Mouse (Mus musculus) hindbrain, embryonic 11.5 days (tissue): ENCODE results near the gene Kcna7. TPM values are rescaled to one million over a fixed set of nuclear protein-coding genes. Genes with fewer than 3 reads are reported as not detected.
"Not testable (repeated sequence)": the region's sequence is repeated elsewhere in the genome, so short reads cannot be mapped to it uniquely, and the experiment has no call there.

ENCODE experiments used
- ATAC-seq: fragments of 200-750 bp; cut with Nextera tagmentation; 2 replicates; pipeline ENCODE4 v1.8.0; 2017; ENCODE audit warnings: mild to moderate bottlenecking, moderate TSS enrichment, moderate library complexity; ENCODE audit not compliant: low FRiP score
- DNase-seq: peaks from one replicate; pipeline ENCODE4 v3.0.0-alpha.2; 2015; ENCODE audit warnings: low spot score
- H3K27ac ChIP-seq: fragments of 300-500 bp; sonication (generic); 2 replicates; pipeline ENCODE4 v1.5.1; 2014; ENCODE audit warnings: mild to moderate bottlenecking, low read depth, low read length
- H3K27me3 ChIP-seq: fragments of 300-500 bp; sonication (generic); 2 replicates; pipeline ENCODE4 v1.6.1; 2014; ENCODE audit warnings: mild to moderate bottlenecking, low read length, moderate library complexity, mixed read lengths; ENCODE audit not compliant: control insufficient read depth, insufficient read depth
- H3K36me3 ChIP-seq: fragments of 300-500 bp; sonication (generic); 2 replicates; pipeline ENCODE4 v1.6.1; 2014; ENCODE audit warnings: mild to moderate bottlenecking, low read length, moderate library complexity, mixed read lengths; ENCODE audit not compliant: control insufficient read depth, insufficient read depth
- H3K4me1 ChIP-seq: fragments of 300-500 bp; sonication (generic); replicated peaks from 2 replicates; pipeline ENCODE4 v1.6.1; 2014; ENCODE audit warnings: low read length, mixed read lengths; ENCODE audit not compliant: control insufficient read depth, insufficient read depth
- H3K4me2 ChIP-seq: fragments of 300-500 bp; sonication (generic); replicated peaks from 2 replicates; pipeline ENCODE4 v1.6.1; 2014; ENCODE audit warnings: mild to moderate bottlenecking, low read depth, low read length
- H3K4me3 ChIP-seq: fragments of 300-500 bp; sonication (generic); 2 replicates; pipeline ENCODE4 v1.5.1; 2014; ENCODE audit warnings: low read depth, low read length
- H3K9ac ChIP-seq: fragments of 300-500 bp; sonication (generic); 2 replicates; pipeline ENCODE4 v1.6.1; 2014; ENCODE audit warnings: low read depth, low read length
- H3K9me3 ChIP-seq: fragments of 300-500 bp; sonication (generic); 2 replicates; pipeline ENCODE4 v1.6.1; 2016; ENCODE audit warnings: low read length; ENCODE audit not compliant: control insufficient read depth
- WGBS: fragments of 180-500 bp; shearing (Covaris S2); extraction: QIAGEN DNeasy Blood & Tissue Kit; methylation state at CpG from one replicate; pipeline ENCODE4 v1.1.7; 2014; 5-methylcytosine and 5-hydroxymethylcytosine counted together
- polyA plus RNA-seq: library from polyadenylated mRNA; unstranded; fragments of >200 nt; fragmentation: Nextera tagmentation; extraction: Ambion mirVana; gene quantifications from 2 replicates; pipeline ENCODE4 v1.2.1, GENCODE M21; 2014

The Kcna7 gene
- polyA plus RNA-seq, 1 experiment from 2014 or later, result not detected

GRCm38 (mm10) chr7:45372371-45372770 is 33.1 kb upstream of the Kcna7 start:
- H3K27ac ChIP-seq, result no peak overlapping the region
- peaks cover 20% of the 10 kb centered on the region for H3K27me3 ChIP-seq
- ATAC-seq, result no peak
- no peak overlapping the region for H3K9ac ChIP-seq
- H3K4me3 ChIP-seq, result no peak overlapping the region
- WGBS, result 92% methylated on average over 5 of the region's 5 CpGs
- H3K4me1 ChIP-seq, result peaks cover 13% of the 10 kb centered on the region; the same call in 1 of the 2 replicates
- H3K9me3 ChIP-seq, result no peaks in the 10 kb centered on the region
- H3K36me3 ChIP-seq, result peaks cover 16% of the 10 kb centered on the region
- no peak for DNase-seq
- no peak overlapping the region for H3K4me2 ChIP-seq

- WGBS, result 92% methylated on average over 8 of the region's 8 CpGs
- H3K36me3 ChIP-seq, result peaks cover 19% of the 10 kb centered on the region
These were observed 30.8 kb upstream of the Kcna7 start for GRCm38 (mm10) chr7:45374620-45375019.

GRCm38 (mm10) chr7:45376057-45376456 is 29.4 kb upstream of the Kcna7 start:
- H3K27ac ChIP-seq, result no peak overlapping the region
- DNase-seq, result no peak
- no peak overlapping the region for H3K4me3 ChIP-seq
- 89% methylated on average over 1 of the region's 1 CpGs for WGBS
- H3K9me3 ChIP-seq, result no peaks in the 10 kb centered on the region
- H3K27me3 ChIP-seq, result no peaks in the 10 kb centered on the region
- no peak for ATAC-seq
- H3K9ac ChIP-seq, result no peak overlapping the region
- no peak overlapping the region for H3K4me2 ChIP-seq
- peaks cover 25% of the 10 kb centered on the region for H3K36me3 ChIP-seq
- H3K4me1 ChIP-seq, result no peaks in the 10 kb centered on the region

More at GRCm38 (mm10) chr7:45374620-45375019, 30.8 kb upstream of the Kcna7 start:
- Histone ChIP-seq H3K4me2 (no peak overlapping the region), H3K9me3 (no peaks in the 10 kb centered on the region), H3K9ac (no peak overlapping the region), H3K4me1 (0 out of 2 replicates have a peak, but pooled peaks cover 6% of the 10 kb centered on the region), H3K4me3 (no peak overlapping the region), H3K27ac (no peak overlapping the region), H3K27me3 (peaks cover 4% of the 10 kb centered on the region)
- ATAC-seq, result no peak
- DNase-seq, result no peak

- no peaks in the 10 kb centered on the region for H3K27me3 ChIP-seq
- no peak overlapping the region for H3K27ac ChIP-seq
- DNase-seq, result peak; percentile 33
- 87% methylated on average over 3 of the region's 3 CpGs for WGBS
- H3K4me3 ChIP-seq, result no peak overlapping the region
- H3K4me1 ChIP-seq, result no peaks in the 10 kb centered on the region
- H3K4me2 ChIP-seq, result no peak overlapping the region
- H3K9me3 ChIP-seq, result no peaks in the 10 kb centered on the region
- ATAC-seq, result no peak
- H3K9ac ChIP-seq, result no peak overlapping the region
- peaks cover 37% of the 10 kb centered on the region for H3K36me3 ChIP-seq
These were observed 19.4 kb upstream of the Kcna7 start for GRCm38 (mm10) chr7:45386077-45386476.

GRCm38 (mm10) chr7:45395129-45395541 is 10.3 kb upstream of the Kcna7 start:
- Histone ChIP-seq H3K4me3 (peak overlapping the region; percentile 89), H3K9ac (peak overlapping the region; percentile 93), H3K27me3 (no peaks in the 10 kb centered on the region), H3K4me1 (0 out of 2 replicates have a peak, but pooled peaks cover 3% of the 10 kb centered on the region), H3K9me3 (no peaks in the 10 kb centered on the region), H3K4me2 (peak overlapping the region; percentile 94), H3K27ac (peak overlapping the region; percentile 99), H3K36me3 (peaks cover 3% of the 10 kb centered on the region; the same call in 1 of the 2 replicates)
- WGBS, result under 1% methylated on average over 19 of the region's 20 CpGs
- ATAC-seq, result peak; percentile 82
- peak; percentile 87 for DNase-seq

- Histone ChIP-seq H3K9me3 (no peaks in the 10 kb centered on the region), H3K27ac (peak within 1 kb of the TSS; percentile 99), H3K36me3 (peaks cover 1% of the 10 kb centered on the region; the same call in 1 of the 2 replicates), H3K4me2 (peak within 1 kb of the TSS; percentile 94), H3K4me1 (0 out of 2 replicates have a peak, but pooled peaks cover 3% of the 10 kb centered on the region), H3K9ac (peak within 1 kb of the TSS; percentile 93), H3K4me3 (peak within 1 kb of the TSS; percentile 89), H3K27me3 (no peaks in the 10 kb centered on the region)
- DNase-seq (peak; percentile 100), ATAC-seq (peak; percentile 97)
- under 1% methylated on average over 60 of the region's 60 CpGs for WGBS
These were observed 9.7 kb upstream of the Kcna7 start, which contains the start of gene Snrnp70 for GRCm38 (mm10) chr7:45395578-45396336. Gene Snrnp70 (minus strand): TSS chr7:45395742.

- Histone ChIP-seq H3K4me2 (peak overlapping the region; percentile 50), H3K4me3 (peak overlapping the region; percentile 89)
- not testable (repeated sequence) for DNase-seq, H3K36me3 ChIP-seq, H3K9me3 ChIP-seq, H3K9ac ChIP-seq, H3K27me3 ChIP-seq, H3K4me1 ChIP-seq, H3K27ac ChIP-seq
- 5% methylated on average over 3 of the region's 3 CpGs for WGBS
- ATAC-seq, result peak; percentile 49; the same call in 1 of the 2 replicates
These were observed 9.1 kb upstream of the Kcna7 start for GRCm38 (mm10) chr7:45396337-45396775.

- WGBS, result 64% methylated on average over 2 of the region's 2 CpGs
- Histone ChIP-seq H3K9me3 (no peaks in the 10 kb centered on the region), H3K36me3 (no peaks in the 10 kb centered on the region), H3K4me3 (no peak overlapping the region), H3K27ac (no peak overlapping the region), H3K9ac (no peak overlapping the region), H3K27me3 (no peaks in the 10 kb centered on the region), H3K4me1 (0 out of 2 replicates have a peak, but pooled peaks cover 3% of the 10 kb centered on the region), H3K4me2 (no peak overlapping the region)
- ATAC-seq (no peak), DNase-seq (no peak)
These were observed 8.7 kb upstream of the Kcna7 start for GRCm38 (mm10) chr7:45396787-45397186.
